Mouse (Mus musculus): ENCODE measurements around the gene Hist1h2ag.
A peak's percentile ranks its signal among the peaks of the same experiment; 100 is the strongest.
"Not testable (repeated sequence)": the region's sequence is repeated elsewhere in the genome, so short reads cannot be mapped to it uniquely, and the experiment has no call there.

GRCm38 (mm10) chr13:22042568-22043502 lies at the start of gene Hist1h2ag, which contains the start of gene Hist1h2bj:
- not testable (repeated sequence) for TF ChIP-seq CTCF (IDR thresholded peaks at IDR 0.05; ENCODE audit: extremely low read depth, insufficient read depth, insufficient read length, insufficient replicate concordance)
- peak; percentile 83 for TF ChIP-seq POLR2A (IDR thresholded peaks at IDR 0.05; ENCODE audit: low read depth, low read length)
